Mouse (Mus musculus) forebrain, postnatal 0 days (tissue): ENCODE data around the gene Ttc21b. TPM values are rescaled to one million over a fixed set of nuclear protein-coding genes. Genes with fewer than 3 reads are reported as not detected.

ENCODE experiments used
- ATAC-seq: fragments of 200-750 bp; cut with Nextera tagmentation; 2 replicates; pipeline ENCODE4 v1.8.0; 2017; ENCODE audit warnings: mild to moderate bottlenecking, moderate library complexity
- DNase-seq: peaks from one replicate; pipeline ENCODE4 v3.0.0-alpha.2; 2015
- H3K27ac ChIP-seq: fragments of 300-500 bp; sonication (generic); 2 replicates; pipeline ENCODE4 v1.5.1; 2014; ENCODE audit warnings: low read depth, mild to moderate bottlenecking, antibody characterized with exemption, low read length, moderate library complexity, mixed read lengths
- H3K27me3 ChIP-seq: fragments of 300-500 bp; sonication (generic); 2 replicates; pipeline ENCODE4 v1.6.1; 2014; ENCODE audit warnings: mild to moderate bottlenecking, low read length, mixed read lengths; ENCODE audit not compliant: insufficient read depth
- H3K36me3 ChIP-seq: fragments of 300-500 bp; sonication (generic); 2 replicates; pipeline ENCODE4 v1.6.1; 2014; ENCODE audit warnings: mild to moderate bottlenecking, moderate library complexity; ENCODE audit not compliant: insufficient read depth
- H3K4me1 ChIP-seq: fragments of 300-500 bp; sonication (generic); 2 replicates; pipeline ENCODE4 v1.6.1; 2014; ENCODE audit warnings: antibody characterized with exemption; ENCODE audit not compliant: insufficient read depth
- H3K4me2 ChIP-seq: fragments of 300-500 bp; sonication (generic); 2 replicates; pipeline ENCODE4 v1.6.1; 2014; ENCODE audit warnings: low read depth, mild to moderate bottlenecking, moderate library complexity
- H3K4me3 ChIP-seq: fragments of 300-500 bp; sonication (generic); 2 replicates; pipeline ENCODE4 v1.5.1; 2014; ENCODE audit warnings: low read depth, low read length, mixed read lengths
- H3K9ac ChIP-seq: fragments of 300-500 bp; sonication (generic); 2 replicates; pipeline ENCODE4 v1.6.1; 2014; ENCODE audit warnings: mild to moderate bottlenecking
- H3K9me3 ChIP-seq: fragments of 300-500 bp; sonication (generic); 2 replicates; pipeline ENCODE4 v1.6.1; 2016; ENCODE audit warnings: low read length
- CTCF ChIP-seq: sonication (generic); IDR thresholded peaks from 2 replicates; pipeline ENCODE4 v1.5.1; 2016; ENCODE audit warnings: antibody characterized with exemption, control low read depth, low read depth
- WGBS: fragments of 180-500 bp; shearing (Covaris S2); extraction: QIAGEN DNeasy Blood & Tissue Kit; methylation state at CpG from one replicate; pipeline ENCODE4 v1.1.7; 2014; 5-methylcytosine and 5-hydroxymethylcytosine counted together
- polyA plus RNA-seq: library from polyadenylated mRNA; unstranded; fragments of >200 nt; fragmentation: Nextera tagmentation; extraction: Ambion mirVana; gene quantifications from 2 replicates; pipeline ENCODE4 v1.2.1, GENCODE M21; 2015
- total RNA-seq: library from RNA; depleted of rRNA; stranded (reverse); fragments of >200 nt; gene quantifications from 2 replicates; pipeline ENCODE4 v1.2.3, GENCODE M21; 2014

Gene Ttc21b
- total and polyA plus RNA-seq, 2 experiments from 2014 or later: 6.1 to 15.3 TPM

DNA sequence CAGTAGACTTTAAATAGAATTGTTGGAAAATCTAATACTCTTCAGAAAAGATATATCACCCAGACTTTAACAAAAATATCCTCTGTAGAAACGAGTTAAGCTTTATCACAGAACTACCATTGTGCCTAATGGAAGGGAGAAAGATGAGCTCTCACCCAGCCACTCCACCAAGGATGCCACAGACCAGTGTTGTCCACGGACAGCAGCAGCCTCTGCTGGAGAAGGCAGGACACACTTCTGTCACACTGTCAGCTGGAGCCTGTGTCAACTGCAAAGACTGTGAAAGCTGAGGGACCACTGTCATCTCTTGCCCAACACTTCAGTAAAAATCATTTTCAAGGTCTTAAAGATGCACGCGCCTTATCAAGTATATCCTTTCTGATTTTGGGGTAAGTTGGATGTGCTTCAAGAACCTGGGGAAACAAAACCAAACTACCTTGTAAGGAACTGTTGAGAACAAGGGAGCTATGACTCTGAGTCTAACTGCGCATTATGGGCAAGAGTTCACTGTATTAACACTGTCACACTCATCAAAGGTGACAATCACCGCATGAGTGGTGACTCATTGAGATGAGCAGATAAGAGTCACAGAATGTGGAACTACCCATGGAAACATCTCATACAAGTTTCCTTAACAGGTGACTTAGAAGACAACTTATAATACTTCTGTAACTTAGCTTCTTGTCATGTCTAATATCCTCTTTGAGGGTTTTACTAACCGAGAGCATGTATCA lies 71.8 kb downstream of the Ttc21b start:
- Histone ChIP-seq H3K4me1 (0 out of 2 replicates have a peak, but pooled peaks cover 3% of the 10 kb centered on the region), H3K27ac (no peak overlapping the region), H3K9ac (no peak overlapping the region), H3K36me3 (peaks cover 13% of the 10 kb centered on the region), H3K4me2 (no peak overlapping the region), H3K27me3 (no peaks in the 10 kb centered on the region), H3K9me3 (no peaks in the 10 kb centered on the region), H3K4me3 (no peak overlapping the region)
- ATAC-seq (peak; percentile 79), DNase-seq (peak; percentile 52)
- WGBS: 83% methylated on average over 7 of the region's 7 CpGs
- peak; percentile 71 for TF ChIP-seq CTCF

DNA sequence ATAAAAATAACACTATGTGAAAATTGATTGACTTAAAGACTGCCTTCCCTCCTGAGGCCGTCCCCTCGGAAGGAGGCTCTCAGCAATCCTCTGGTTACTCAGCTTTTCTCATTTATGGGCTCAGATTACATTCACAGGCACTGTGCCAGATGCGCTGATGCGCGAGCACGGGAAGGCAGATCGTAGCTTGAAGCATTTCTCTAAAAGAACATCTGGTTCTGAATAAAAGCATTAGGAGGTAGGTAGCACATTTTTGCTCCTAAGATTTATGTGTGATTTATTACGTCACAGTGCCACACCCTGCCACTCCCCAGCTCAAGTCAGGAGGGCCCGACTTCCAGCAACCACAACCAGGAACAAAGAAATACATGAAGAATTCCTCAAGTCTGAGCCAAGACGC lies 76.1 kb downstream of the Ttc21b start:
- peak overlapping the region; percentile 45; the same call in 1 of the 2 replicates for H3K27ac ChIP-seq
- peak; percentile 73 for DNase-seq

GRCm38 (mm10) chr2:66179782-66180181 lies 76.6 kb downstream of the Ttc21b start:
- Histone ChIP-seq H3K9ac (no peak overlapping the region), H3K27me3 (no peaks in the 10 kb centered on the region), H3K36me3 (no peaks in the 10 kb centered on the region), H3K27ac (no peak overlapping the region), H3K4me2 (peak overlapping the region; percentile 42), H3K9me3 (no peaks in the 10 kb centered on the region), H3K4me3 (no peak overlapping the region), H3K4me1 (peaks cover 18% of the 10 kb centered on the region)
- DNase-seq (peak; percentile 77), ATAC-seq (peak; percentile 47; the same call in 1 of the 2 replicates)
- WGBS: 12% methylated on average over 10 of the region's 10 CpGs
- no peak for TF ChIP-seq CTCF

More for the DNA sequence above, 76.1 kb downstream of the Ttc21b start:
- 0 out of 2 replicates have a peak overlapping the region, but pooled peaks have one; percentile 5 for H3K4me3 ChIP-seq
- TF ChIP-seq CTCF: no peak
- H3K36me3 ChIP-seq: no peaks in the 10 kb centered on the region
- peak overlapping the region; percentile 14; the same call in 1 of the 2 replicates for H3K9ac ChIP-seq
- H3K4me1 ChIP-seq: peaks cover 18% of the 10 kb centered on the region
- no peaks in the 10 kb centered on the region for H3K9me3 ChIP-seq
- no peak for ATAC-seq
- H3K27me3 ChIP-seq: no peaks in the 10 kb centered on the region
- 19% methylated on average over 10 of the region's 10 CpGs for WGBS
- H3K4me2 ChIP-seq: peak overlapping the region; percentile 42

DNA sequence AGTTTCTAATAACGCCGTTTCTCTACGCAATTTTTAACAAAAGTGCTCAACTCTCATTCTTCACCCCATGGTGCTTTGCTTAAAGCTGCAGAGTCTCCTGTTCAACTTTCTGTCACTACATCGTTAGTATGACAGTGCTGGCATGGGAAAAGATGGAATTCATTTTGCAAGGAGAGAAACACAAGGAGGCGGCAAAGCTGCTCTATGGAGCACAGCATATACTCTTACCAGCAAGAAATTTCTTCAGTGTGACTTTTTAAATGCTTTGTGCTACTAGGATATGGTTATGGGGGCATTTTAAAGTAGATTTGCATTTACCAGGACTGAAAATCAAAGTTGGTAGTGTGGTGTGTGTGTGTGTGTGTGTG lies 77.6 kb downstream of the Ttc21b start:
- ATAC-seq (peak; percentile 66), DNase-seq (peak; percentile 70)
- Histone ChIP-seq H3K36me3 (no peaks in the 10 kb centered on the region), H3K4me1 (peaks cover 18% of the 10 kb centered on the region), H3K4me3 (no peak overlapping the region), H3K9ac (0 out of 2 replicates have a peak overlapping the region, but pooled peaks have one; percentile 26), H3K27ac (peak overlapping the region; percentile 35), H3K9me3 (no peaks in the 10 kb centered on the region), H3K4me2 (peak overlapping the region; percentile 23), H3K27me3 (no peaks in the 10 kb centered on the region)
- TF ChIP-seq CTCF: peak; percentile 32; the same call in 1 of the 2 replicates
- WGBS: 18% methylated on average over 5 of the region's 5 CpGs

- WGBS: 7% methylated on average over 9 of the region's 9 CpGs
- Histone ChIP-seq H3K9me3 (no peaks in the 10 kb centered on the region), H3K4me1 (peaks cover 18% of the 10 kb centered on the region), H3K27ac (peak overlapping the region; percentile 35), H3K4me2 (peak overlapping the region; percentile 23), H3K4me3 (no peak overlapping the region), H3K27me3 (no peaks in the 10 kb centered on the region), H3K36me3 (no peaks in the 10 kb centered on the region), H3K9ac (peak overlapping the region; percentile 26; the same call in 1 of the 2 replicates)
- ATAC-seq (peak; percentile 69), DNase-seq (peak; percentile 70)
- no peak for TF ChIP-seq CTCF
Observed at GRCm38 (mm10) chr2:66177886-66178847, 78.2 kb downstream of the Ttc21b start.

DNA sequence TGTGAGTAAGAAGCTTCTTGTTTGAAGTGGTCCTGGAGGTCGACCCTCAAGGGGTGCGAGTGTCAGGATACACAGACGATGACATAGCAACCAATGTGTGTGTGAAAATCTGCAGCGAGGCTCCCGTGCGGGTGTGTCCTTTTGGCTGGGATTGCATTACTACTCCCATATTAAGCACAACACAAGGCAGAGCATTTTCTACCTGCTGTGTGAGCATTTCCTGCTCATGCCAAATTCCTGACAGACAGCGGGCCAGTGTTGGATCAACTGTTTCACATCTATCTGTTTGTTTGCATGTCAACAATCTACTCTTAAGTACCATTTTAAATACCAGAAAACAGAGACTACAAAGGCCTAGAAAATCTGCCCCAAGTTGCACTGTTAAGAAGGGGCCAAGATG lies 79.4 kb downstream of the Ttc21b start:
- ATAC-seq (no peak), DNase-seq (no peak)
- Histone ChIP-seq H3K9me3 (no peaks in the 10 kb centered on the region), H3K4me1 (peaks cover 18% of the 10 kb centered on the region), H3K27ac (peak overlapping the region; percentile 21; the same call in 1 of the 2 replicates), H3K4me2 (no peak overlapping the region), H3K27me3 (no peaks in the 10 kb centered on the region), H3K36me3 (no peaks in the 10 kb centered on the region), H3K9ac (no peak overlapping the region), H3K4me3 (no peak overlapping the region)
- 73% methylated on average over 7 of the region's 7 CpGs for WGBS
- TF ChIP-seq CTCF: no peak
